Mouse (Mus musculus) left cerebral cortex, postnatal 10 days (tissue): ENCODE results near the gene Zfp800. TPM values are rescaled to one million over a fixed set of nuclear protein-coding genes. Genes with fewer than 3 reads are reported as not detected.

Source experiments
- DNase-seq, 2 experiments: peaks; one replicate each; pipeline ENCODE4 v3.0.0; 2021 to 2022; ENCODE audit warnings: low spot score in 2 of 2, mixed read lengths in 1 of 2; ENCODE audit errors: extremely low spot score in 1 of 2
- intact Hi-C: fragments of 180-260 bp; cut with DNase I; formaldehyde crosslinking; loops from one replicate; pipeline ENCODE4 v1.15.1; 2025
- total RNA-seq, 2 experiments: library from RNA; stranded (reverse); gene quantifications; 2 replicates each; pipeline ENCODE4 v1.2.3; 2021

The Zfp800 gene
- total RNA-seq, 2 experiments from 2014 or later, result 14.2 to 16.0 TPM

DNA sequence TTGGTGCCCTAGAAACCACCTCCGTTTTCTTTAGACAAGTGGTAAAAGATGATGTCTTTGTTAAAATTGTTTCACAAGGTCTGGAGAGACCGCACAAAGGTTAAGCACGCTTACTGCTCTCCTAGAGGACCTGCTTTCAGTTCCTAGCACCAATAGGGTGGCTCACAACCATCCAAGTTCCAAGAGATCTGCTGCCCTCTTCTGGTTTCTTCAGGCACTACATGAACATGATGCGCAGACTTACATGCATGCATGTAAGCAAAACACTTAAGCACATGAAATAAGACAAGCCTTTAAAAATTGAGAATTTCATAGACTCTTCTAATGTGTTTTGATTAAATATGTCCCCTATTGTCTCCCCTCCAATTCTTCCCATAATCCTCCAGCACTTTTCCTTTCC, 2.0 kb upstream of the Zfp800 start:
- DNase-seq, result no peak
- intact Hi-C loops, result no loop called here

GRCm38 (mm10) chr6:28398726-28399125, 921 bp upstream of the Zfp800 start:
- intact Hi-C loops, result no loop called here
- no peak for DNase-seq

GRCm38 (mm10) chr6:28396853-28397457, 850 bp downstream of the Zfp800 start:
- DNase-seq, result no peak
- intact Hi-C loops, result no loop called here

DNA sequence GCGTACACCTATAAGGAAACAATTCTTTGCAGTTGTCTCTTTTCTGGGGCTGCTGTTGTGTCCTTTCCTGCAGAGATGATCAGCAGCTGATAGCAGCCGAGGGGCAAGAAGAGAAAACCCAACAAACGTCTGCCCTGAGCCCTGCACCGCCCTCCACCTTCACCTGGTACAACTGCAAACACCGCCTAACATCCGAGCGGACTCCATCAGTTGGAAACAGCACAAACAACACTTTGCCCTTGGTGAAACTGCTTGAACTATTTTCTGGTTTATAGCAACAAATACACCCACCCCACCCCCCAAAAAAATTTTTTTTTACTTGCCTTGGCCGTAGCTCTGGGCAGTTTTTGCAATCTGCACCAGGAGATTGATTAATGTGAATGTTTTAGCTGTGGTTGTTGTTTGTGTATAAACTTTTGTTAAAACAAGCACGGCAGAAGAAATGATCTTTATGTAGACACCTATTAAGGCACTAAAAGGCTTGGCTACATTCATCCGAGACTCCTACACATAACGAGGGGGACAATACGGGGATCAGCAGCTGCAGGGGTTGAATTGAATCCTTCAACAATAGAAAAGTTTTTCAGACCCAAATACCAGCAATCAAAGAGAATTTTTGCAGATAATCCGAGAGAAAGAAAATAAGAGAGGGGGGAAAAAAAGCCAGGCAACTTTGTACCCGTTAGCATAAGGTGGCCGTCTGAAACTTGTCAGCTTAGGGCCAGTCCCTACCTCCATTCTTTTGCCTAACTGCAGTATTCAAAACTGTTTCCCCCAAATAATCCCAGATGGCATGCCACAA, 1.6 kb downstream of the Zfp800 start:
- intact Hi-C loops, result no loop called here
- DNase-seq, result no peak

- no peak for DNase-seq
- intact Hi-C loops, result no loop called here
Observed at GRCm38 (mm10) chr6:28389038-28389437, 8.8 kb downstream of the Zfp800 start.

GRCm38 (mm10) chr6:28385169-28385568, 12.6 kb downstream of the Zfp800 start:
- no peak for DNase-seq
- intact Hi-C loops, result no loop called here

DNA sequence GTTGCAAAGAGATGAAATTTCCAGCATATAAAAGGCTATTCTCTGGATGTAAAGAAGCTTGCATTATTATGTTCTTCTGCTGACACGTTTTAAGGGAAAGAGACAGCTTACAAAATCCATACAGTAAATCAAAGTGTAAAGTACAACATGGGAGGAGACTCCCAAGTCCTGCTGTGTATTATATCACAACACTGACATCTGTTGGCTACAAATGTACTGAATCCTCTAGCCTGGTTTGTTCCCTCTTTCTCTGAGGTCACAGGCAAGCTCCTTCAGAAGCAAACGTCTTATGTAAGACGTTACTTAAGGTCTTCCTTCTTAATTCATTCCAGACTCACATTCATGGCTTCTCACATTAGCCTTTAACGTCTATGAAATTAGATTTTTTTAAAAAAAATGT, 15.8 kb downstream of the Zfp800 start:
- intact Hi-C loops, result no loop called here
- no peak for DNase-seq

DNA sequence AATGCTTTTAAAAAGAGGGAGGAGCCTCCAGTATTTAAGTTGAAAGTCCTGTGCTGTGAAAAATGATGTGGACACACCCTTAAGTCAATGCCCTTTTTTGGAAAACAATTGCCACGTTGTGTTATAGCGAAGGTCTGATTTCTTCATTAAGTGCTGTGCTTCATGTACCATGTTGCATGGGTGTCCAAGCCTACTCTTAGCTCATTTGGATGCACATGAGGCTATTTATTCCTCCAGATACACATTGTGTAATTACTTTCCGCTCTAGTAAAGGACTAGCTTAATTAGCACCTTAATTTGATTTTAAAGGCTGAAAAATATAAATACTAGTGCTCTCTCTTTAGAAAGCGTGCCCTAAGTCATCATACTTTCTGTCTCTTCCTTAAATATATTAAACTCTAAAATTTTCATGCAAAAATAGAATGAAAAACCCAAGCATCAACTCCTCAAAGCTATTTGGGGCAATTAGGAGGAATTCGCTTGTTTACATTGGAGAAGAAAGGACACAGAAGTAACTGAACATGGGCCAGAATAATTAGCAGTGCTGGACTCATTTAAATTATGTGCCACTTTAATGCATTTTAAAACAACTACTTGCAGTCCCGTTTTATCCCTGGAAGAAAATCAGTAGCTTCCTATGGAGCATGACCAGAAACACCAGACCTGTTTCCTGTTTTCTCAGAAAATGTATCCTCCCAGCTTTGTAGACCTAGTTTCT, 27.7 kb downstream of the Zfp800 start:
- intact Hi-C loops, result no loop called here
- DNase-seq, result no peak

- intact Hi-C loops, result no loop called here
- DNase-seq, result no peak
Observed at GRCm38 (mm10) chr6:28367575-28367974, 30.2 kb downstream of the Zfp800 start.

- intact Hi-C loops, result no loop called here
- no peak for DNase-seq
Observed at GRCm38 (mm10) chr6:28351066-28351465, 46.7 kb downstream of the Zfp800 start.

- intact Hi-C loops, result no loop called here
- no peak for DNase-seq
Observed at GRCm38 (mm10) chr6:28345677-28346076, 52.1 kb downstream of the Zfp800 start.

DNA sequence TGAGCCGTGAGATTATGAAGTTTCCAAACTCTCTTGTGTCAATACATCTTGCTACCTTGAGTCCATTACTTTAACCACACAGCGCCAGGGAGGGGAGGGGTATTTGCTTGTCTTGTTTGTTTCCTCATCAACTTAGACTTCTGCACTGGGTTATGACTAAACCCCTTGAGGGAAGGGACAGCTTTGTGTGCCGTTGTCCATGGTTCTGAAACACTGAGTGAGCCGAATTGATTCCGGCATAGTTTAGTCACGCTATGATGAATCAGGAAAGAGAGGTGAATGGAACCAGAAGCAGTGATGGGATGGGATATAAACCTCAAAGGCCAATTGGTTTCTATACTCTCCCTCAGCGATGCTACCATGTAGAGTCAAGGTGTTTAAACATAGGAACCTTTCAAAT, 52.6 kb downstream of the Zfp800 start:
- DNase-seq, result no peak
- intact Hi-C loops, result no loop called here

DNA sequence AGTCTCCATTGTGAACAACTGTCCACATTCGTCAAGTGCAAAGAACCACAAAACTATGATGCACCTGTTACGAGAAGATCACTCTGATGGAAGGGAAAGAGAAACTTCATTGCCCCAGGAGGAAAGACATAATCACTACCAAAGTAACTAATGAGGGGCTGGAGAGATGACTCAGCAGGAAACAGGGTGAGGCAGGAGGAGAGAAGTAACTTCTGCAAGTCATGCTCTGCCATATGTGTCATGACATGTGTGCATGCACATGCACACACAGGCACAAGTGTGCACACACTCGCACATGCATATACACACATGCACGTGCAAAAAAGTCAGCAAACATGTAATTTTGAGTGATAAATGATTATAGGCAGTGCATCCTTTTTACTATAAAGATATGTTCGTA, 54.9 kb downstream of the Zfp800 start:
- DNase-seq, result no peak
- intact Hi-C loops, result no loop called here

DNA sequence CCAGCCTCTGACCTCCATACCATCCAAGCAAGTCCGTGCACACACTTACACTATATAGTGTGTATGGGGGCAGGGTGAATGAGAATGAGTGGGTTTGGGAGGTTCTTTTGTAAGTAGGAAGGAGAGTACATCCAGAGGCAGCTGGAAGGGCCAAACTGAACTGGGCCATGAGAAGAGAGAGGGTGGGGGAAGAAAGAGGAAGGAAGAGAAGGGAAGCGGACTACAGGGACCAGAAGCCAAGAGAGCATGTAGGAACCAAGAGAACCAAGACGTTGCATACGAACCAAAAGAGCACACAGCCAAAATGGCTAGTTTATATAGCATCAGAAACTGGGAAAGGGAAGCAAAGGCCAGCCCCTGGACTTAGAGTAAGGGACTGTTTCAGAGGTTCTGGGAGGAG, 56.6 kb downstream of the Zfp800 start:
- intact Hi-C loops, result no loop called here
- DNase-seq, result no peak

- intact Hi-C loops, result no loop called here
- DNase-seq, result no peak
Observed at GRCm38 (mm10) chr6:28339410-28339809, 58.4 kb downstream of the Zfp800 start.

DNA sequence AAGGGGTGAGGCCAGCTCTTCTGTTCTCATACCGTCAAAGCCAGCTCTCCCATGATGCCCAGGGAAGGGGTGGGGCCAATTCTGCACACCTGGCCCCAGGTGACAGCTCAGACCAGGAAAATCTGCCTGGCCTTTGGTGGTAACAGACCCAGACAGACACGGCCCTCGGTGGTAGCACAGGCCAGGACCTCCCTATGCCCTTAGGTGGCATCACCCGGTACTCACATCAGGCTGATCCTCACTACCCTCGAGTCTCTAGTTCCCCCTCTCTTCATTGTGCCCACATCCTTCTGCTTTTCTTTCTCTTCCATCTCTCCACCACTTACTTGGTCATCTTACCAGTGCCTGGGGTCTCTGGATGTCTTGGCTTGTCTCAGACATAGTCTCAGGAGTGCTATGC, 64.1 kb downstream of the Zfp800 start:
- DNase-seq, result no peak
- intact Hi-C loops, result no loop called here

- intact Hi-C loops, result no loop called here
- no peak for DNase-seq
Observed at GRCm38 (mm10) chr6:28332546-28332945, 65.3 kb downstream of the Zfp800 start.

- intact Hi-C loops, result no loop called here
Observed at GRCm38 (mm10) chr6:28329815-28330214, 68.0 kb downstream of the Zfp800 start.

GRCm38 (mm10) chr6:28329002-28329596, 68.7 kb downstream of the Zfp800 start:
- no peak for DNase-seq
- intact Hi-C loops, result no loop called here

More at GRCm38 (mm10) chr6:28329815-28330214, 68.0 kb downstream of the Zfp800 start:
- no peak for DNase-seq

- no peak for DNase-seq
- intact Hi-C loops, result no loop called here
Observed at GRCm38 (mm10) chr6:28326720-28327119, 71.1 kb downstream of the Zfp800 start.
